Mouse (Mus musculus) neural tube, embryonic 12.5 days (tissue): ENCODE data around the gene Car5a. TPM values are rescaled to one million over a fixed set of nuclear protein-coding genes. Genes with fewer than 3 reads are reported as not detected.

Experiments used
- ATAC-seq: fragments of 200-750 bp; cut with Nextera tagmentation; 2 replicates; pipeline ENCODE4 v1.8.0; 2017; ENCODE audit warnings: low read depth, mild to moderate bottlenecking, moderate TSS enrichment, moderate library complexity; ENCODE audit not compliant: low FRiP score
- H3K27ac ChIP-seq: fragments of 300-500 bp; sonication (generic); 2 replicates; pipeline ENCODE4 v1.5.1; 2016
- H3K27me3 ChIP-seq: fragments of 300-500 bp; sonication (generic); replicated peaks from 2 replicates; pipeline ENCODE4 v1.6.1; 2016; ENCODE audit warnings: mild to moderate bottlenecking
- H3K36me3 ChIP-seq: fragments of 300-500 bp; sonication (generic); 2 replicates; pipeline ENCODE4 v1.6.1; 2016; ENCODE audit warnings: mild to moderate bottlenecking
- H3K4me1 ChIP-seq: fragments of 300-500 bp; sonication (generic); 2 replicates; pipeline ENCODE4 v1.6.1; 2016
- H3K4me2 ChIP-seq: fragments of 300-500 bp; sonication (generic); replicated peaks from 2 replicates; pipeline ENCODE4 v1.6.1; 2016; ENCODE audit warnings: mild to moderate bottlenecking
- H3K4me3 ChIP-seq: fragments of 300-500 bp; sonication (generic); 2 replicates; pipeline ENCODE4 v1.5.1; 2016
- H3K9ac ChIP-seq: fragments of 300-500 bp; sonication (generic); 2 replicates; pipeline ENCODE4 v1.6.1; 2016; ENCODE audit warnings: mild to moderate bottlenecking
- H3K9me3 ChIP-seq: fragments of 300-500 bp; sonication (generic); 2 replicates; pipeline ENCODE4 v1.6.1; 2016; ENCODE audit warnings: mild to moderate bottlenecking
- WGBS: fragments of 180-500 bp; shearing (Covaris S2); methylation state at CpG from one replicate; pipeline ENCODE4 v1.1.7; 2016; 5-methylcytosine and 5-hydroxymethylcytosine counted together
- polyA plus RNA-seq: library from polyadenylated mRNA; unstranded; fragments of >200 nt; fragmentation: Nextera tagmentation; extraction: Ambion mirVana; gene quantifications from 2 replicates; pipeline ENCODE4 v1.2.1, GENCODE M21; 2016

Gene Car5a
- polyA plus RNA-seq, 1 experiment from 2014 or later: 0.32 TPM

DNA sequence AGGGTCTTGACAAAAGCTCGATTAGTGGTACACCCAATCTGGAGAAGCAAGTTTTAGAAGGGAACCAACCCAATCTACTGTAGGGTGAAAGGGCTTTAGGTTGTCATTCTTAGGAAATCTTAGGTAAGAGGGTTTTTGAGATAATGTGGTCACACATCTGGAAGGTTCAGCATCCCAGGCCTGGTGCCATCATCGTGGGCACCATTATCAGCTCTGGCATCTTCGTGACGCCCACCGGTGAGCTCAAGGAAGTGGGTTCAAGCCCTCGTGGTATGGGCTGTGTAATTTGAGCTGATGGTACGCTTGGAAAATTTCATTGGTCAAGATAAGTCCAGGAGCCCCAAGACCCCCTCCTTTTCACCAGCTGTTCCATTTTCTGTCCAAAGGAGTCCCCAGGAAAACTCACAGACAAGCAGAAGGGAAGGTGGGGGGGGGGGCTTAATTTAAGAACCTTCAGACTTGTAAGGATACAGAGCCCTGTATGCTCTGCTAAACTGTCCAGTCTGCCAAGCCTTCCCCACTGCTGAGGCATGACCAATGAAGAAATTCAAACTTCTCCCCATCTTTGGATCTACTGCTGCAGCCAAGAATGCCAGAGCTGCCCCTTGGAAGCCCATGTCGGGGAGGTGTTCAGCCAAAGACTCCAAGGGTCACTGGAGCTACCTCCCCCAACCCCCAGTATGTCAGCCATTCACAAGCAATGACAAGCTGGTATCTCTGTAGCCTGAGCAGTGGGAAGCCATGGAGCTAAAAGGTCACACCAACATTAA lies 36.1 kb downstream of the Car5a start:
- no peak overlapping the region for H3K9ac ChIP-seq
- no peak overlapping the region for H3K27ac ChIP-seq
- 67% methylated on average over 8 of the region's 8 CpGs for WGBS
- no peaks in the 10 kb centered on the region; the same call in none of the 2 replicates for H3K27me3 ChIP-seq
- H3K9me3 ChIP-seq: no peaks in the 10 kb centered on the region
- H3K4me2 ChIP-seq: peak overlapping the region; percentile 94
- H3K4me1 ChIP-seq: peaks cover 23% of the 10 kb centered on the region
- no peak for ATAC-seq
- H3K36me3 ChIP-seq: no peaks in the 10 kb centered on the region
- no peak overlapping the region for H3K4me3 ChIP-seq

DNA sequence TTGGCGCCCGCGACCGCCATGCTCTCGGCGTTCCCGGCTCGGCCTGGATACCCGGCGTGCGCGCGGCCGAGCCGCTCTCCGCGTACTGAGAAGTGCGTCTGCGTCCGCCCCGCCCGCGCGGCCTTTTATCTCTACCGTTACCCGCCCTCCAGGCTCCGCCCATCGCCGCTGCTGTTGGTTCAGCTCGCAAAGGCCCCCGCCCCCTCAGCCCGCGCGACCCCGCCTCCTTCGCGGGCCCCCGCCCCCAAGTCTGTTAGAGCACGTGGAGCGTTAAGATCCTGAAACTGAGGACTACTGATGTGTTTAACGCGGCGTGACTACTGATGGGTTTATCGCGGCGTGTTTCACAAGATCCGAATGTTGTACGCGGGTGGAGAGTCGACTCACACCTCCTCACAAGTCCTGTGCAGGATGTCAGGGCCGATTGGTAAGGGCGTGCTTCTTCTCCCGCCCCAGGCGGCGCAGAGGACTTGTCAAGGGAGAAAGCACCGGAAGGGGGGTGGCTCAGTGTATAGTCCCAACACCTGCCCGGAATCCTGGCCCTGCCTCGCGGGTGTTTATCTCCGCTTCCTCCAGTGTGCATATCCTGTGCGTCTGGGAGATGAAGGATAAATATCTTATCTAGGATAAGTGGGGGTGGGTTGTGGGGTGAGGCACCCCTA lies 37.0 kb downstream of the Car5a start, which contains the start of gene Slc7a5:
Slc7a5 (minus strand) TSS at position 108 of the 662 bp plus-strand sequence.
- Histone ChIP-seq H3K36me3 (no peaks in the 10 kb centered on the region), H3K4me3 (peak within 1 kb of the TSS; percentile 67), H3K27me3 (no peaks in the 10 kb centered on the region; the same call in none of the 2 replicates), H3K9me3 (no peaks in the 10 kb centered on the region), H3K9ac (peak within 1 kb of the TSS; percentile 65), H3K4me2 (peak within 1 kb of the TSS; percentile 94), H3K4me1 (peaks cover 23% of the 10 kb centered on the region), H3K27ac (no peak within 1 kb of the TSS)
- under 1% methylated on average over 61 of the region's 61 CpGs for WGBS
- peak; percentile 91 for ATAC-seq

DNA sequence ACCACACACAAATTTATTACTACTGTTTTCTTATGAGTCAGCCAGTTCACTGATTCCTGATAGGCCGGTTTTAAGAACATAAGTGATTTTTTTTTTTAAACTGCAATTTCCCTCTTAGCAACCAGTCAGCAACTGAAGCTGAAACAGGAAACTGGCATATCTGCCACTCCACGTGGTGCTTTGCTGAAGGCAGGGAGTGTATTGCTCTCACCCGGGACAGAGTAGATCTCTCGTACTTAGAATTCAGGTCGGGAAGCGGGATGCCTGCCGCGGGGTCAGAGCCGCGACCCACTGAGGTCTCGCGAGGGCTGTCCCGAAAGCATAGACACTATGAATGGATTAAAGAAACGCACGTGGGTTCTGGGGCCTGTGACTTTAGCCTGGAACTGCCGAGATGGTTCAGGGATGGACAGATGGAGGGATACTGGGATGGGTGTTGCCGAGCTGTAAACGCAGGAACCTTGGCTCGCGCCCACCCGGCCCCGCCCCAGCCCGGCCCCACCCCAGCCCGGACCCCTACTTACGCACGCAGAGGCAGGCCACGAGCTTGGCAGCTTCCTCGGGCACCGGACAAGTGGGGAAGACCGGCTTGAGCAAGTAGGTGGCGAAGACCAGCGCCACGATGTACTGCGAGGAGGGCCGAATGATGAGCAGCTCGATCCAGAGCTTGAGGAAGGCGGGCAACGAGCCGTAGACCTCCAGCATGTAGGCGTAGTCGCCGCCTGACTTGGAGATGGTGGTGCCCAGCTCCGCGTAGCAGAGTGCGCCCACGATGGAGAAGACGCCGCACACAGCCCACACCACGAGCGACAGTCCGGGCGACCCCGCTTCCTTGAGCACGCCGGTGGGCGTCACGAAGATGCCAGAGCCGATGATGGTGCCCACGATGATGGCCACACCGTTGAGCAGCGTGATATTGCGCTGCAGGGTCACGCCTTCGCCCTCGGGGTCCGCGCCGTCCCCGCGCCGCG lies 37.9 kb downstream of the Car5a start:
- Histone ChIP-seq H3K27ac (no peak overlapping the region), H3K4me3 (peak overlapping the region; percentile 67), H3K9ac (peak overlapping the region; percentile 65), H3K4me1 (peaks cover 25% of the 10 kb centered on the region), H3K27me3 (no peaks in the 10 kb centered on the region; the same call in none of the 2 replicates), H3K36me3 (no peaks in the 10 kb centered on the region), H3K9me3 (no peaks in the 10 kb centered on the region), H3K4me2 (peak overlapping the region; percentile 94)
- ATAC-seq: peak; percentile 63
- under 1% methylated on average over 72 of the region's 72 CpGs for WGBS

DNA sequence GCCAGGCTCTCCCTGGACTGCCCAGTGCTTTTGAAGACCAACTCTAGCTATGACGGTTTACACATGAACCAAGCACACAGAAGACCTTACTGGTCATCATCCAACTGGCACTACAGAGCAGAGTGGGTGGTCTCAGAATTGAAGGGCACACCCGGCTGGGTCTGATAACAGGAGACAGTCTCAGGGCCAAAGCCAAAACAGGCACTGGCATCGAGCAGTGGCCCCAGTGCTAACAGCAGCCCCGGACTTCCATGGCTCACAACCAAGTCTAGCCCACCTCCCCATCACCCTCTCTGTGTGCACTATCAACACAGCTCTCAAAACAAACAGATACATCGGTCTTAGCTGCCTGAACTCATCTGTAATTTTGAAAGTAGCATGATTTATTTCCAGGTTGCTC lies 38.8 kb downstream of the Car5a start:
- 35% methylated on average over 5 of the region's 5 CpGs for WGBS
- peak overlapping the region; percentile 94 for H3K4me2 ChIP-seq
- H3K9ac ChIP-seq: peak overlapping the region; percentile 65; the same call in 1 of the 2 replicates
- H3K27me3 ChIP-seq: no peaks in the 10 kb centered on the region; the same call in 1 of the 2 replicates
- no peak overlapping the region for H3K27ac ChIP-seq
- peak overlapping the region; percentile 67 for H3K4me3 ChIP-seq
- H3K9me3 ChIP-seq: no peaks in the 10 kb centered on the region
- H3K36me3 ChIP-seq: no peaks in the 10 kb centered on the region
- ATAC-seq: no peak
- H3K4me1 ChIP-seq: peaks cover 31% of the 10 kb centered on the region

DNA sequence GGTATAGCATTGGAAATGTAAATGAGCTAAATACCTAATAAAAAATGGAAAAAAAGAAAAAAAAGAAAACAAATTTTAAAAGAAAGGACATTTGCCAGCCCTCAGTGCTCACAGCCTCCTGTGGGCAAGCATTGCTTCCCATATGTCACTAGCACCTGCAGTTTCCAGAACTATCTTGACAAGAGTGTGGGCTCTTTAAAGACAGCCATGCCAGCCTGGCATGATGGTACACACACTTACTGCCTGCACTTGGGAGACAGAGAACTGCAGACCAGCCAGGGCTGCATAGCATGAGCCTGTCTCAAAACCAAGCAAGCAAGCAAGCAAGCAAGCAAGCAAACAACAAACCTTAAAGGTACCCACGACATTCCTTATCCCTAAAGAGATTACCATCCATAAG lies 39.3 kb downstream of the Car5a start:
- Histone ChIP-seq H3K4me2 (peak overlapping the region; percentile 94), H3K27ac (no peak overlapping the region), H3K9ac (peak overlapping the region; percentile 65; the same call in 1 of the 2 replicates), H3K36me3 (no peaks in the 10 kb centered on the region), H3K4me1 (peaks cover 31% of the 10 kb centered on the region), H3K4me3 (0 out of 2 replicates have a peak overlapping the region, but pooled peaks have one; percentile 67), H3K9me3 (no peaks in the 10 kb centered on the region), H3K27me3 (no peaks in the 10 kb centered on the region; the same call in 1 of the 2 replicates)
- no peak for ATAC-seq
- 65% methylated on average over 1 of the region's 1 CpGs for WGBS

DNA sequence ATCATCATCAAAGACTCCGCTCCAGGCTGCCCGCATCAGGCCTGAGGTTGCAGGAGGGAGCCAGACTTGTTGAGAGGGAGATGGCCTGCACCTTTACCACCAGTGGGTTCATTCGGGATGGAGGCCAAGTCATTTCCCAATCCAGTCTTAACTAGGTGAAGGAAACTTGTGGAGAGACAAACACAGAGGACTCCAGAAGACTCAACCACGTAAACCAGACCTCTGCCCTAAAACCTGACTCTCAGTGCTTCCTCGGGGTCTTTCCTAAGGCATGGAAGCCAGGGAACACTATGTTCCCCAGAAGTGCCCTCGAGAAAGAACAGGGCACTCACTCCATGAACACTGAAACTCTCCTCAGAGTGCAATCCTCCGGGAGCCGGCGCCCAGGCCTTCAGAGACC lies 39.7 kb downstream of the Car5a start:
- ATAC-seq: no peak
- H3K4me3 ChIP-seq: no peak overlapping the region
- no peak overlapping the region for H3K27ac ChIP-seq
- peaks cover 31% of the 10 kb centered on the region for H3K4me1 ChIP-seq
- H3K27me3 ChIP-seq: no peaks in the 10 kb centered on the region; the same call in 1 of the 2 replicates
- H3K4me2 ChIP-seq: peak overlapping the region; percentile 94
- H3K9ac ChIP-seq: no peak overlapping the region
- 88% methylated on average over 9 of the region's 9 CpGs for WGBS
- no peaks in the 10 kb centered on the region for H3K9me3 ChIP-seq
- H3K36me3 ChIP-seq: no peaks in the 10 kb centered on the region

DNA sequence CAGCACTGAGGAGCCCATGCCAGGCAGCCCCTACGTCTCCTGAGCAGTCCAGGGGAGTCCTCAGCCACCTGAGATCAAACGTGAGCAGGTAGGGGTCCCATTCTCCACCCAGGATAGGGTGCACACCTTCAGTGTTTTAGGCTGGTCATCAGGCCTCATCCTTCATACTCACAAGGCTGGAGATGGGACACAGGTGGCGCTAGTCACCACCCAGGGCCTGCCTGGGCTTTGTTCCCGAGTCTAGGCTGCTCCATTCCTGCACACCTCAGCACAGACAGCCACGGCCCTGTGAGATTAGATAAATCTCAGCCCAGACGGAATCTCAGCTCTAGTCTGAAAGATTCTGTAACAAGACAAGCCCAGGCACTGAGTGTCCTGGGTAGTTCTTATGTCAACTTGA lies 40.7 kb downstream of the Car5a start:
- 74% methylated on average over 6 of the region's 6 CpGs for WGBS
- Histone ChIP-seq H3K4me3 (no peak overlapping the region), H3K27me3 (no peaks in the 10 kb centered on the region; the same call in 1 of the 2 replicates), H3K9ac (no peak overlapping the region), H3K9me3 (no peaks in the 10 kb centered on the region), H3K4me2 (peak overlapping the region; percentile 94; the same call in 1 of the 2 replicates), H3K36me3 (no peaks in the 10 kb centered on the region), H3K4me1 (peaks cover 39% of the 10 kb centered on the region), H3K27ac (no peak overlapping the region)
- ATAC-seq: no peak

DNA sequence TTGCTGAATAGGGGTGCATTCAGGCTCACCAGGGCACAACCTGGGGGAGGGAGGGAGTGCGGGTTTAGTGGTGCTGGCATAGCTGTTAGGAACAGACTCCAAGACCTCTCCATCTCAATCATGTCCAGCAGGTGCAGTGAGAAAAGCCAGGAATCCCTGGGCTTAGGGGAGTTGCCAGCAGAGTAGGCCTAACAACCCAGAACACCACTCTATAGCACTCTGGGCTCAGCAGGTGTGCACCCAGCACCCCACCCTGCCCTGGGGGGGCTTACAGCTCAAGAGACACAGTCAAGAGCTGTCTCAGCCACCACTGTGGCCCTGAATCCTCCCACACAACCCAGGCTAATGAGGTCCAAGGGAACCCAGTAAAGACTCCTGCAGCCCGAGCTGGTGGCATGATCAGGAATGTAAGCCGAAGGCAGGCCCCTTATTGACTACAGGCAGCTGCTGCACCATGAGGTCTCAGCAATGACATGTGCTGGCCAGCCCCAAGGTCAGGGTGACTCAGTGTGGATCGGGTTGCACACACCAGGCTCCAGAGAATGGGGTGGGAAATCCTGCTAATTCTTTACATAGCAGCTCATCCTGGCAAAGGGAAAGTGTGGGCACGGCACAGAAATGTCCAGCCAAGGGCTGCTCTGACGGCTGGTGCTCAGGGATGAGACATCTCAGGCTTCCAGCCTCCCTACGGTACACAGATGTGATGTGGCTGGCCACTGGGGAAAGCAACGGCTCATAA lies 43.0 kb downstream of the Car5a start:
- Histone ChIP-seq H3K9me3 (no peaks in the 10 kb centered on the region), H3K4me3 (no peak overlapping the region), H3K27ac (no peak overlapping the region), H3K36me3 (no peaks in the 10 kb centered on the region), H3K4me1 (peaks cover 56% of the 10 kb centered on the region), H3K4me2 (peak overlapping the region; percentile 25), H3K27me3 (no peaks in the 10 kb centered on the region; the same call in 1 of the 2 replicates), H3K9ac (peak overlapping the region; percentile 44; the same call in 1 of the 2 replicates)
- ATAC-seq: no peak
- 58% methylated on average over 8 of the region's 8 CpGs for WGBS

DNA sequence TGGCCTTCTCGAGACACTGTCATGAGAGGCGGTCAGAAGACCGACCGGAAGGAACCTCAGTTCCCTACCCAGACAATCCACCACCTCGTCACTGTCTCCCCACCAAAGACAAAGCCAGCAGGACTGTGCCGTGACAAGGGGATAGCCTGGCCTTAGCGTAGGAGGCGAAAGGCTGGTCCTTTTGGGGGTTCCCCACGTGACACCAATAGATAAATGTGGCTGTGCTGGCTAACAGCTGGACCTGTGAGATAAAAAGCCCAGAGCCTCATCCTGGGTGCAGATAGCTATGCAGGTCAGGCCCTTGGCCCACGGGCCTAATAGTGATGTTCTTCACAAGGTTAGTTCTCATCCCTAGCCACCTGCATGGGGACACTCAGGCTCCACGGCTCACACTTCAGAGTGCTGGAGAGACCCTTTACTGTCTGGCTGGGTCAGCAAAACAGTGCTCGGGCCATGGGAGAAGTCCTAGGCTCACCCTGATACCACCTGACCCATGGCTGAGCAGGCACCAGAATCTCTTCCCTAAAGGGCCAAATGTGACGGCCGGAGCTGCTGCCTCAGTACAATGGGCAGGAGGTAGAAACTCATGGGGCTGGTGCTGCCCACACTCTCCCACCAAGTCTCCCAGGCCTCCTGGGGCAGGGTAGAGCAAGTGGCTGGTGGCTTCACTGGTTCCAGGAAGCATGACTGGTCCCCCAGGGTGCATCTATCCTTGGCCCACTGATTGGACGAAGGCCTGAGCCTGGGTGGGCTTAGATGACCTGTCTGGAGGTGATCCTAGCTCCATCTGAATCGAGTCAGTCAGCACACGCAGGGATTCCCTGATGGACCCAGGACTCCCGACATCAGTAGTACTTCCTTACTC lies 45.3 kb downstream of the Car5a start:
- H3K9ac ChIP-seq: no peak overlapping the region
- 0 out of 2 replicates have a peak, but pooled peaks have one; percentile 5 for ATAC-seq
- 66% methylated on average over 18 of the region's 18 CpGs for WGBS
- H3K36me3 ChIP-seq: no peaks in the 10 kb centered on the region
- H3K4me3 ChIP-seq: no peak overlapping the region
- H3K27me3 ChIP-seq: no peaks in the 10 kb centered on the region
- peaks cover 49% of the 10 kb centered on the region for H3K4me1 ChIP-seq
- H3K4me2 ChIP-seq: peak overlapping the region; percentile 12; the same call in 1 of the 2 replicates
- H3K27ac ChIP-seq: no peak overlapping the region
- no peaks in the 10 kb centered on the region for H3K9me3 ChIP-seq

DNA sequence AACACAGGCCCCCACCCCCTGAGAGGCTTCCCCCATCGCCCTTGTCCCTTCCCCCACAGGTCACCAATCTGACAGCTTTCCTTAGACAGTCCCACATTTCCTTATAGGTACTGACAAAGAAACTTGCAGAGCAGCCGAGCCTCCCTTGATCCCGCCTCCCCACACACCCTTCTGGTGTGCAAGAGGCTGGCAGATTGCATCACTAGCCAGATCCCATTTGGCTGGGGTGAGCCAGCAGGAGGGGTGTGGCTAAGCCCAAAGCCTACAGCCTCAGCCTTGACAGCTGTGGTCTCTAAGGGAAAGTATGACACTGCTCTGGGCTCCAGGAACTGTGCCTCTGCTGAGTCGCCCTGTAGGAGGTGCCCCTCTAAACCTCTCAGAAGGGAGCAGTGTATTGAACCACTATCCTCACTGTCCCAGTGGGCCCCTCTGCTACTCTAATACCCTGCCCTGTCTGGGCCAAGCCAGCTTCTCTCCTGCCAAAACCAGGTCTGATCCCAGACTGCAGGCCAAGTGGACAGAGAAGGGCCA lies 46.2 kb downstream of the Car5a start:
- Histone ChIP-seq H3K9me3 (no peaks in the 10 kb centered on the region), H3K27ac (peak overlapping the region; percentile 47; the same call in 1 of the 2 replicates), H3K4me3 (no peak overlapping the region), H3K4me1 (peaks cover 49% of the 10 kb centered on the region), H3K36me3 (no peaks in the 10 kb centered on the region), H3K9ac (no peak overlapping the region), H3K4me2 (peak overlapping the region; percentile 12), H3K27me3 (no peaks in the 10 kb centered on the region)
- WGBS: 4% methylated on average over 4 of the region's 4 CpGs
- peak; percentile 81 for ATAC-seq
